Mouse (Mus musculus) embryonic fibroblast, embryonic 13.5 days (primary cell): ENCODE data around the gene Agk.

Experiments used
- CTCF ChIP-seq: IDR thresholded peaks from 2 replicates; pipeline ENCODE4 v1.5.1; 2011; ENCODE audit warnings: mild to moderate bottlenecking, control low read depth, low read length, moderate library complexity, borderline replicate concordance; ENCODE audit not compliant: insufficient read depth
- POLR2A ChIP-seq: IDR thresholded peaks from 2 replicates; pipeline ENCODE4 v1.6.1; 2011; ENCODE audit warnings: low read depth, mild to moderate bottlenecking, control low read depth, low read length, moderate library complexity

- TF ChIP-seq POLR2A = no peak
- TF ChIP-seq CTCF = peak; percentile 81; the same call in 1 of the 2 replicates
Observed at GRCm38 (mm10) chr6:40393213-40393612, 68.2 kb downstream of the Agk start.
